Mouse (Mus musculus) B cell, adult 62 days (primary cell): ENCODE results near the gene Snx1. TPM values are rescaled to one million over a fixed set of nuclear protein-coding genes. Genes with fewer than 3 reads are reported as not detected.

Source experiments
- total RNA-seq: library from RNA; stranded (reverse); gene quantifications from 4 replicates; pipeline ENCODE4 v1.2.4, GENCODE M21; 2023

Gene Snx1
- total RNA-seq: 74.5 to 88.9 TPM (median 87.5 TPM) in 4 replicates

GRCm38 (mm10) chr9:66126456-66127192, at the start of gene Snx1, which contains the start of gene Ciao2a:
Gene Snx1, minus strand, starts transcription at chr9:66126587.
Gene Ciao2a, plus strand, starts transcription at chr9:66126611.

GRCm38 (mm10) chr9:66157958-66158830, 31.8 kb upstream of the Snx1 start, which contains the start of gene Dapk2:
Gene Dapk2, plus strand, starts transcription at chr9:66158223.

GRCm38 (mm10) chr9:66069583-66069982, 56.8 kb downstream of the Snx1 start, which contains the start of gene Snx22:
Gene Snx22, minus strand, starts transcription at chr9:66069719.

GRCm38 (mm10) chr9:66059583-66060307, 66.6 kb downstream of the Snx1 start, which contains the start of gene Ppib:
Gene Ppib, plus strand, starts transcription at chr9:66060222.

Other genes with a start within 250 kb of the Snx1 start
- gene Pclaf, start 236.3 kb downstream of the Snx1 start, total RNA-seq: 3.2 to 7.0 TPM (median 3.7 TPM) in 4 replicates
- gene Trip4, start 217.8 kb downstream of the Snx1 start, total RNA-seq: 24.1 to 28.8 TPM (median 26.2 TPM) in 4 replicates
- 47.8 to 54.6 TPM (median 51.4 TPM) in 4 replicates for gene Csnk1g1, start 217.7 kb downstream of the Snx1 start, total RNA-seq
- gene Ppib, start 66.4 kb downstream of the Snx1 start, total RNA-seq: 214 to 233 TPM (median 227 TPM) in 4 replicates
- 0.46 to 1.3 TPM (median 0.94 TPM) in 4 replicates for gene Snx22, start 56.9 kb downstream of the Snx1 start, total RNA-seq
- 37.9 to 42.6 TPM (median 41.4 TPM) in 4 replicates for gene Ciao2a, start within 50 bp of the Snx1 start, total RNA-seq
- 0.43 to 1.7 TPM (median 1.1 TPM) in 4 replicates for gene Dapk2, start 31.6 kb upstream of the Snx1 start, total RNA-seq
- gene Herc1, start 223.9 kb upstream of the Snx1 start, total RNA-seq: 109 to 115 TPM (median 110 TPM) in 4 replicates